Mouse (Mus musculus): ENCODE measurements around the gene Vmn1r112.
"Not testable (repeated sequence)": the region's sequence is repeated elsewhere in the genome, so short reads cannot be mapped to it uniquely, and the experiment has no call there.

Gene Vmn1r112

DNA sequence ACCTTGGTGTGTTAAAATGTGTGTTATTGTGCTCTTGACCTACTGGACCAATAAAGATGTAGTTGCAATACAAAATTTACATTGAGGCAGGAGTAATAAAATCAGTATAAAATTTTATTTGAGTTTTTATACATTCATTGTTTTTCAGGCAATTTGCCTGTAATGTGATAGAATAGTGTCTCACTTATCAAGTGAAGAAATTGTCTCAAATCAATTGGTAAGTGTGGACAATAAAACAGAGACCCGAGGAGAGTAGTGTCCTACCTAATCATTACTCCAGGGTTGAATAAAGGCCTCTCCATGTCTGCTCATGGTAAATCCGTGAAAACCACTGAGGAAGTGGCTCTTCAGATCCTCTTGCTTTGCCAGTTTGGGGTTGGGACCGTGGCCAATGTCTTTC is at the start of gene Vmn1r112:
TSS of gene Vmn1r112 (plus strand) at position 301 of the 400 bp plus-strand sequence.
- DNase-seq (ENCODE audit: low spot score) = not testable (repeated sequence)

DNA sequence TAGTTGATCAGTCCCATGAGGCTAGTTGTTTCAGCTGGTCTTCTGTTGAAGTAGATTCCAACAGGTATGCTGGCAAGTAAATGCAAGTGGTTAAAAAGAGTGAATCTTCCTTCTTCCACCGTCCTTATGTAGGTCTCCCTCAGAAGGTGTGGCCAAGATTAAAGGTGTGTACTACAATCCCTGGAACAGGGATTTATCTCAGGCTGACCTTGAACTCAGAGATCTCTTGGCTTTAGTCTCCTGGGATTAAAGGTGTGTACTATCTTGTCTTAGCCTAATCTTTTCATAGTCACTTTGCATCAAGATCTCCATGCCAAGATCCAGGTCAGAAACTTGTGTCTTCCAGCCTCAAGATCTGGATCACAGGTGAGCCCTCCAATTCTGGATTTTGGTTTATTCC is 40.5 kb upstream of the Vmn1r112 start, which contains the start of gene Gm10668:
TSS of gene Gm10668 (minus strand) at position 101 of the 400 bp plus-strand sequence.
- not testable (repeated sequence) for DNase-seq (ENCODE audit: low spot score)

DNA sequence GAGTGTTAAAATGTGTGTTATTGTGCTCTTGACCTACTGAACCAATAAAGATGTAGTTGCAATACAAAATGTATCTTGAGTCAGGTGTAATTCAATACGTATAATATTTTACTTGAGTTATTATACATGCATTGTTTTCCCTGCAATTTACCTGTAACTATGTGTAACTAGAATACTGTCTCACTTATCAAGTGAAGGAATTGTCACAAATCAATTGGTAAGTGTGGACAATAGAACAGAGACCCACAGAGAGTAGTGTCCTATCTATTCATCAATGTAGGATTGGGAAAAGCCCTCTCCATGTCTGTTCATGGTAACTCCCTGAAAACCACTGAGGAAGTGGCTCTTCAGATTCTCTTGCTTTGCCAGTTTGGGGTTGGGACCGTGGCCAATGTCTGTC is 16.0 kb downstream of the Vmn1r112 start, which contains the start of gene Vmn1r113:
TSS of gene Vmn1r113 (plus strand) at position 301 of the 400 bp plus-strand sequence.
- DNase-seq (ENCODE audit: low spot score) = not testable (repeated sequence)

DNA sequence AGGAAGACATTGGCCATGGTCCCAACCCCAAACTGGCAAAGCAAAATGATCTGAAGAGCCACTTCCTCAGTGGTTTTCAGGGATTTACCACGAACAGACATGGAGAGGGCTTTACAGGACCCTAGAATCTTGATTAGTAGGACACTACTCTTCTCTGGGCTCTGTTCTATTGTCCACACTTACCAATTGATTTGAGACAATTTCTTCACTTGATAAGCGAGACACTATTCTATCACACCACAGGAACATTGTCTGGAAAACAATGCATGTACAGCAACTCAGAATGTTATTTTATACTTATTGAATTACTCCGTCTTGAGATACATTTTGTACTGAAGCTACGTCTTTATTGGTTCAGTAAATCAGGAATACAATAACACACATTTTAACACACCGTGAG is 41.1 kb downstream of the Vmn1r112 start, which contains the start of gene Vmn1r114:
TSS of gene Vmn1r114 (minus strand) at position 101 of the 400 bp plus-strand sequence.
- DNase-seq (ENCODE audit: low spot score) = not testable (repeated sequence)
